Mouse (Mus musculus) stomach, embryonic 15.5 days (tissue): ENCODE data around the gene Synpo2. TPM values are rescaled to one million over a fixed set of nuclear protein-coding genes. Genes with fewer than 3 reads are reported as not detected.
A peak's percentile ranks its signal among the peaks of the same experiment; 100 is the strongest.

Source experiments
- ATAC-seq: fragments of 200-750 bp; cut with Nextera tagmentation; 2 replicates; pipeline ENCODE4 v1.8.0; 2017; ENCODE audit warnings: low read depth, moderate number of reproducible peaks, moderate TSS enrichment; ENCODE audit not compliant: insufficient read depth, low FRiP score
- H3K27ac ChIP-seq: fragments of 300-500 bp; sonication (generic); 2 replicates; pipeline ENCODE4 v1.5.1; 2015; ENCODE audit warnings: mild to moderate bottlenecking, inconsistent platforms
- H3K27me3 ChIP-seq: fragments of 300-500 bp; sonication (generic); replicated peaks from 2 replicates; pipeline ENCODE4 v1.6.1; 2015; ENCODE audit warnings: inconsistent platforms
- H3K36me3 ChIP-seq: fragments of 300-500 bp; sonication (generic); 2 replicates; pipeline ENCODE4 v1.6.1; 2015; ENCODE audit warnings: inconsistent platforms
- H3K4me1 ChIP-seq: fragments of 300-500 bp; sonication (generic); 2 replicates; pipeline ENCODE4 v1.6.1; 2015; ENCODE audit warnings: inconsistent platforms
- H3K4me2 ChIP-seq: fragments of 300-500 bp; sonication (generic); 2 replicates; pipeline ENCODE4 v1.6.1; 2015; ENCODE audit warnings: mild to moderate bottlenecking, inconsistent platforms
- H3K4me3 ChIP-seq: fragments of 300-500 bp; sonication (generic); replicated peaks from 2 replicates; pipeline ENCODE4 v1.5.1; 2015; ENCODE audit warnings: inconsistent platforms
- H3K9ac ChIP-seq: fragments of 300-500 bp; sonication (generic); 2 replicates; pipeline ENCODE4 v1.6.1; 2015; ENCODE audit warnings: inconsistent platforms
- H3K9me3 ChIP-seq: fragments of 300-500 bp; sonication (generic); 2 replicates; pipeline ENCODE4 v1.6.1; 2016; ENCODE audit warnings: inconsistent platforms
- WGBS: fragments of 180-500 bp; shearing (Covaris S2); methylation state at CpG from one replicate; pipeline ENCODE4 v1.1.7; 2015; 5-methylcytosine and 5-hydroxymethylcytosine counted together
- polyA plus RNA-seq: library from polyadenylated mRNA; unstranded; fragments of >200 nt; fragmentation: Nextera tagmentation; extraction: Ambion mirVana; gene quantifications from 2 replicates; pipeline ENCODE4 v1.2.1, GENCODE M21; 2015

Synpo2 gene
- polyA plus RNA-seq, 1 experiment from 2014 or later, result 28.0 TPM

- H3K36me3 ChIP-seq, result no peaks in the 10 kb centered on the region
- no peak overlapping the region for H3K4me3 ChIP-seq
- no peak for ATAC-seq
- H3K4me1 ChIP-seq, result peaks cover 20% of the 10 kb centered on the region
- no peaks in the 10 kb centered on the region for H3K9me3 ChIP-seq
- WGBS, result 18% methylated on average over 4 of the region's 4 CpGs
- H3K27ac ChIP-seq, result no peak overlapping the region
- H3K9ac ChIP-seq, result no peak overlapping the region
- no peaks in the 10 kb centered on the region for H3K27me3 ChIP-seq
- H3K4me2 ChIP-seq, result no peak overlapping the region
Observed at GRCm38 (mm10) chr3:123160792-123161191, 75.2 kb downstream of the Synpo2 start.

- 26% methylated on average over 9 of the region's 9 CpGs for whole genome bisulfite sequencing
- Histone ChIP-seq H3K4me1 (peaks cover 17% of the 10 kb centered on the region), H3K36me3 (no peaks in the 10 kb centered on the region), H3K9ac (no peak overlapping the region), H3K4me3 (no peak overlapping the region), H3K27ac (no peak overlapping the region), H3K27me3 (no peaks in the 10 kb centered on the region), H3K9me3 (no peaks in the 10 kb centered on the region), H3K4me2 (no peak overlapping the region)
- ATAC-seq, result no peak
Observed at GRCm38 (mm10) chr3:123159139-123159824, 76.7 kb downstream of the Synpo2 start.

GRCm38 (mm10) chr3:123158579-123158978, 77.4 kb downstream of the Synpo2 start:
- WGBS, result 39% methylated on average over 6 of the region's 6 CpGs
- H3K4me3 ChIP-seq, result no peak overlapping the region
- no peak for ATAC-seq
- no peaks in the 10 kb centered on the region for H3K27me3 ChIP-seq
- H3K27ac ChIP-seq, result no peak overlapping the region
- H3K36me3 ChIP-seq, result no peaks in the 10 kb centered on the region
- peaks cover 14% of the 10 kb centered on the region for H3K4me1 ChIP-seq
- H3K9me3 ChIP-seq, result no peaks in the 10 kb centered on the region
- H3K9ac ChIP-seq, result no peak overlapping the region
- H3K4me2 ChIP-seq, result no peak overlapping the region

- Histone ChIP-seq H3K4me3 (no peak overlapping the region), H3K9me3 (no peaks in the 10 kb centered on the region), H3K27me3 (no peaks in the 10 kb centered on the region), H3K27ac (no peak overlapping the region), H3K36me3 (no peaks in the 10 kb centered on the region), H3K4me2 (no peak overlapping the region), H3K9ac (no peak overlapping the region), H3K4me1 (peaks cover 4% of the 10 kb centered on the region)
- 81% methylated on average over 8 of the region's 8 CpGs for WGBS
- no peak for ATAC-seq
Observed at GRCm38 (mm10) chr3:123153337-123153736, 82.6 kb downstream of the Synpo2 start.

- Histone ChIP-seq H3K36me3 (no peaks in the 10 kb centered on the region), H3K4me3 (no peak overlapping the region), H3K27ac (no peak overlapping the region), H3K27me3 (no peaks in the 10 kb centered on the region), H3K4me2 (no peak overlapping the region), H3K9me3 (no peaks in the 10 kb centered on the region), H3K9ac (no peak overlapping the region), H3K4me1 (peaks cover 4% of the 10 kb centered on the region)
- no peak for ATAC-seq
- 80% methylated on average over 5 of the region's 5 CpGs for WGBS
Observed at GRCm38 (mm10) chr3:123152911-123153310, 83.0 kb downstream of the Synpo2 start.

GRCm38 (mm10) chr3:123150523-123151135, 85.3 kb downstream of the Synpo2 start:
- peak overlapping the region; percentile 54 for H3K27ac ChIP-seq
- no peak for ATAC-seq

GRCm38 (mm10) chr3:123149380-123150162, 86.4 kb downstream of the Synpo2 start:
- Histone ChIP-seq H3K9me3 (no peaks in the 10 kb centered on the region), H3K4me2 (no peak overlapping the region), H3K36me3 (no peaks in the 10 kb centered on the region), H3K9ac (no peak overlapping the region), H3K4me3 (no peak overlapping the region), H3K27ac (peak overlapping the region; percentile 23; the same call in 1 of the 2 replicates), H3K27me3 (no peaks in the 10 kb centered on the region), H3K4me1 (peaks cover 4% of the 10 kb centered on the region)
- WGBS, result 56% methylated on average over 10 of the region's 10 CpGs
- no peak; the same call in 1 of the 2 replicates for ATAC-seq

More at GRCm38 (mm10) chr3:123150523-123151135, 85.3 kb downstream of the Synpo2 start:
- H3K36me3 ChIP-seq, result no peaks in the 10 kb centered on the region
- no peak overlapping the region for H3K9ac ChIP-seq
- no peak overlapping the region for H3K4me3 ChIP-seq
- H3K4me1 ChIP-seq, result peaks cover 4% of the 10 kb centered on the region
- H3K27me3 ChIP-seq, result no peaks in the 10 kb centered on the region
- H3K4me2 ChIP-seq, result no peak overlapping the region
- H3K9me3 ChIP-seq, result no peaks in the 10 kb centered on the region
- WGBS, result 54% methylated on average over 8 of the region's 8 CpGs

- Histone ChIP-seq H3K4me2 (no peak overlapping the region), H3K4me3 (no peak overlapping the region), H3K27ac (no peak overlapping the region), H3K9ac (no peak overlapping the region), H3K4me1 (peaks cover 4% of the 10 kb centered on the region), H3K27me3 (no peaks in the 10 kb centered on the region), H3K36me3 (no peaks in the 10 kb centered on the region), H3K9me3 (no peaks in the 10 kb centered on the region)
- 77% methylated on average over 3 of the region's 3 CpGs for WGBS
- no peak for ATAC-seq
Observed at GRCm38 (mm10) chr3:123148641-123149040, 87.3 kb downstream of the Synpo2 start.

- Histone ChIP-seq H3K4me3 (no peak overlapping the region), H3K9ac (no peak overlapping the region), H3K27me3 (no peaks in the 10 kb centered on the region), H3K4me2 (no peak overlapping the region), H3K9me3 (no peaks in the 10 kb centered on the region), H3K36me3 (no peaks in the 10 kb centered on the region), H3K4me1 (peaks cover 3% of the 10 kb centered on the region), H3K27ac (no peak overlapping the region)
- no peak for ATAC-seq
- 66% methylated on average over 8 of the region's 8 CpGs for WGBS
Observed at GRCm38 (mm10) chr3:123146557-123146956, 89.4 kb downstream of the Synpo2 start.

- no peak overlapping the region for H3K4me2 ChIP-seq
- H3K4me3 ChIP-seq, result no peak overlapping the region
- H3K9me3 ChIP-seq, result no peaks in the 10 kb centered on the region
- no peak overlapping the region for H3K9ac ChIP-seq
- no peak for ATAC-seq
- H3K27ac ChIP-seq, result no peak overlapping the region
- no peaks in the 10 kb centered on the region for H3K27me3 ChIP-seq
- H3K4me1 ChIP-seq, result no peaks in the 10 kb centered on the region; the same call in 1 of the 2 replicates
- H3K36me3 ChIP-seq, result no peaks in the 10 kb centered on the region
- WGBS, result 90% methylated on average over 4 of the region's 4 CpGs
Observed at GRCm38 (mm10) chr3:123145942-123146341, 90.0 kb downstream of the Synpo2 start.

- Histone ChIP-seq H3K27ac (no peak overlapping the region), H3K4me3 (no peak overlapping the region), H3K9me3 (no peaks in the 10 kb centered on the region), H3K4me2 (no peak overlapping the region), H3K9ac (no peak overlapping the region), H3K27me3 (no peaks in the 10 kb centered on the region), H3K4me1 (no peaks in the 10 kb centered on the region; the same call in 1 of the 2 replicates), H3K36me3 (no peaks in the 10 kb centered on the region)
- no peak for ATAC-seq
- WGBS, result 74% methylated on average over 6 of the region's 6 CpGs
Observed at GRCm38 (mm10) chr3:123143412-123143811, 92.5 kb downstream of the Synpo2 start.

- no peak for ATAC-seq
- H3K4me3 ChIP-seq, result no peak overlapping the region
- no peak overlapping the region for H3K9ac ChIP-seq
- no peaks in the 10 kb centered on the region for H3K36me3 ChIP-seq
- 82% methylated on average over 3 of the region's 3 CpGs for WGBS
- no peaks in the 10 kb centered on the region for H3K9me3 ChIP-seq
- H3K27me3 ChIP-seq, result no peaks in the 10 kb centered on the region
- no peak overlapping the region for H3K27ac ChIP-seq
- no peaks in the 10 kb centered on the region; the same call in 1 of the 2 replicates for H3K4me1 ChIP-seq
- H3K4me2 ChIP-seq, result no peak overlapping the region
Observed at GRCm38 (mm10) chr3:123142298-123142697, 93.7 kb downstream of the Synpo2 start.
